Mouse (Mus musculus) cerebellum, adult (tissue): ENCODE data around the gene Rnf181.
A peak's percentile ranks its signal among the peaks of the same experiment; 100 is the strongest.

Source experiments
- ATAC-seq: cut with Nextera tagmentation; 2 replicates; pipeline ENCODE4 v1.9.2; 2017; ENCODE audit warnings: mild to moderate bottlenecking, moderate library complexity, mixed read lengths; ENCODE audit not compliant: insufficient number of reproducible peaks, low FRiP score, low TSS enrichment

The Rnf181 gene

DNA sequence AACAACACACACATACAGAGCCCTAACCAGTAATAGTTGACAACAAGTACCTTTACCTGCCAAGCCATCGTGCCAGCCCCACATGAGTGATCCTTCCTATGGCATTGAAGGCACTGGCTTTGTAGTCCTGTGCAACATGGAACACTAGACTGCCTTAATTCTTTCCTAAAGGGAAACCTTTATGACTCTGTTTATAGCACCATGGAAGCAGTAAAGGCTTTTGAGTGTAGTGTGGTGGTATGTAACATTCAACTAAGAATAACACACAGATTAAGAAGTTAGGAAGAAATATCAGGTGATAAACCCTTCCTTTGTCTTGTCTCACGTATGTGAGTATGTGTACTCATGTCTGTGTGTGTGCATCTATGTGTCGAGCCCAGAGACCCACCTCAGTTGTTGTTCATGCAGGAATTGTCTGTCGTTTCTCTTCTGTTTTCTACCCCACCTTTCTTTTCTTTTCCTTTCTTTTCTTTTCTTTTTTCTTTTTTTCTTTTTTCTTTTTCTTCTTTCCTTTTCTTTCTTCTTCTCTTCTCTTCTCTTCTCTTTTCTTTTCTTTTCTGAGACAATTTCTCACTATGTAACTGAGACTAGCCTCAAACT is at the start of gene Rnf181:
Gene Rnf181 (minus strand): TSS at position 113 of the 600 bp plus-strand sequence.
- ATAC-seq, result no peak

DNA sequence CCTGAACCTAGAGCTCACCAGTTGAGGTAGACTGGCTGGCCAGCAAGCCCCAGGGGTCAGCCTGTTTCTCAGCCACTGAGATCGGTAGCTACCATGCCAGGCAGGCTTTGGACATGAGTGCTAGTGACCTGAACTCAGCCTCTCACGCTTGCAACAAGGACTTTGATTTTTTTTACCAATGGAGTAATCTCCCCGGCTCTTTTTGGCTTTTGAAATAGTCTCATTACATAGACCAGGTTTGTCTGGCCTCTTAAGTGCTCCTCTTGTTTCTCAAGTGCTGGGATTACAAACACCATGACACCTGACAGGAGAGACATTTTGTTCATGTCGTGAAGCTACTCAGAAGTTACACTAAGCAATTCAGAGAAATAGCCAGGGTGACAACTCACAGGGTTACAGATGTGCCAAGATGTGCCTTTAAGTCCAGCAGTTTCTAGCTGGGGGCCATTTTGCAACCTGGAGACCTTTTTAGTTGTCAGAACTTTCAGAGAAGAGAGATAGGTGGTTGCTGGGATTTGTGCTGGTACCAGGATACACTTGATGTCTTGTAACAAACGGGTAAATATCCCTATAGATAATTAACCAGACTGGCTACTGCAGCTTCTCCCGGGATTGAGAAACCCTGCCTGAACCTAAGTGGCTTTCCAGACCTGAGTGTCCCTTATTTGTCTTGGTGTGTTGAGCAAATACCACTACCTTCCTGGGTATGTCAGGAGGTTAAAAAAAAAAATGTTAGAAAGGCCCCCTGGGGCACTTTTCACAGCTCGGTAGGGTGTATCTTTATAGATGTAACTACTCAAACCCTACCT is 49.4 kb upstream of the Rnf181 start:
- ATAC-seq, result no peak

- no peak for ATAC-seq
Measured at GRCm38 (mm10) chr6:72415181-72415580, 48.4 kb upstream of the Rnf181 start.

DNA sequence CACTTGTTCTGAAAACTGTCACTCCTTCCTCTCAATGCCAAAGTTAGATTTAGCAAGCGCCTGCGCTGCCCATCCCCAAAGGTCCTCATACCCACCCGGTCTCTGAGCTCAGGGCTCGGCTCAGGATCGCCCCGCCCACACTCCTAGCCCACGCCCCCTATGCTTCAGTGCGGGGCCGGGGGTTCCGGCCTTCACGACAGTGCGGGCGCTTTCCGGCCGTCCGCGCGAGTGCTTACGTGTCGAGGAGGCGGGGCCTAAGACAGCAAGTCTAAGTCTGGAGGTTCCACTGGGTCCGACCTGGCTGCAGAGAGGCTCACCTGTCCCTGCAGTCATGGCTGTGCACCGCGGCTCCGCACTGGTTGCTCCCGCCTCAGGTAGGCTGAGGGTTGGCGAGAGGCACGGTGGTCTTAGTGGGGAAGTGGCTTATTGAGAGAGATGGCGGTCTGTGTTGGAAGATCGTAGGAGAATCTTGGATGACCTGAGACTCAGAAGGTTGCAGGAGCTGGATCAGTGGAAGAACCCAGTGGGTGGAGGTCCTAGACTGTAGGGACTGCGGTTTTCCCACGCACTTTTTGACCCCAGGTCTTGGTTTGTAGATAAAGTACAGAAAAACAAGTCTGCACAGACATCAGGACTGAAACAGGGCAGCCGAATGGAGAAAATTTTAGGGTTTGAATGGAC is 47.5 kb upstream of the Rnf181 start, which contains the start of gene Ggcx:
Gene Ggcx (plus strand): TSS at position 233 of the 681 bp plus-strand sequence.
- ATAC-seq, result peak; percentile 94

DNA sequence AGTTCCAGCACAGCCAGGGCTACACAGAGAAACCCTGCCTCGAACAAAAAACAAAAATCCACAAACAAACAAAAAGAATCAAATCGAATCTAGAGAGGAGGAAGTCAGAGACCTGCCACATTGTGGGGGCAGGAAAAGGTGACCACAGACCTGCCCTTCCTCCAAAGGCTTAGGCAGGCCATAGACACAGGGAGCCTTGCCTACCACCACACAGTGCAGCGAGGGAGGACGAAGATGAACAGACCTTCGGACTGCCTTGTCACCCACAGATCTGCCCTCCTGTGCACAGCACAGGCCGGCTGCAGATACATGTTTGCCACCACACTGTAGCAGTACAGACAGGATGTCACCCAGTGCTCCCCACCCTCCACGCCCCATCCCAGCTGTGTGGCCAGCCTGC is 43.8 kb upstream of the Rnf181 start:
- no peak for ATAC-seq

DNA sequence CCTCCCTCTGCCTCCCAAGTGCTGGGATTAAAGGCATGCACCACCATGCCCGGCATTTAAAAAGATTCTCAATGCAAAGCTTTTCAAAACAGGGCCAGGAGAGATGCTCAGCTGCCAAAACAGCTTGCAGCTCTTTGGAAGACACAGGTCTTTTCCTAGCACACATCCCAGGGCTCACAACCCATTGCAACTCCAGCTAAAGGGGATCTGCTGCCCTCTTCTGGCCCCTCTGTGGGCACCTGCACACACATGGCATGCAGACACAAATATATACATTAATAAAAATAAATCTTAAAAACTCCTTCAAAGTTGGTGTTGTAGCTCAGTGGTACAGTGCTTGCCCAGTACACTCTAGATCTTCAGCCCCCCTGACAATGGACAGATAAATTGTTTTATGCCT is 43.2 kb upstream of the Rnf181 start:
- no peak for ATAC-seq

DNA sequence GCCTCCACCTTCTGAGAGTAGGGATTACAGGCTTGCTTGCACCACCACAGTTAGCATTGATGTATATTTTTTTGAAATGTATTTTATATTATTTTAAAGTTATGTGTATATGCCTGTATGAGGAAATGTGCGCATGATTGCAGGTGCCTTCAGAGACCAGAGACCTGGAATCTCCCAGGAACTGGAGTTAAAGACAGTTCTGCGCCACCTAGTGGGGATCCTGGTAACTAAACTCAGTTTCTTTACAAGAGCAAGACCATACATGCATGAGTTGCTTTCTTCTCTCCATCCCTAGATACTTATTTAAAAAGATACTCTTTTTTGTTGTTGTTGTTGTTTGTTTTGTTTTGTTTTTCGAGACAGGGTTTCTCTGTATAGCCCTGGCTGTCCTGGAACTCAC is 42.8 kb upstream of the Rnf181 start:
- ATAC-seq, result no peak

DNA sequence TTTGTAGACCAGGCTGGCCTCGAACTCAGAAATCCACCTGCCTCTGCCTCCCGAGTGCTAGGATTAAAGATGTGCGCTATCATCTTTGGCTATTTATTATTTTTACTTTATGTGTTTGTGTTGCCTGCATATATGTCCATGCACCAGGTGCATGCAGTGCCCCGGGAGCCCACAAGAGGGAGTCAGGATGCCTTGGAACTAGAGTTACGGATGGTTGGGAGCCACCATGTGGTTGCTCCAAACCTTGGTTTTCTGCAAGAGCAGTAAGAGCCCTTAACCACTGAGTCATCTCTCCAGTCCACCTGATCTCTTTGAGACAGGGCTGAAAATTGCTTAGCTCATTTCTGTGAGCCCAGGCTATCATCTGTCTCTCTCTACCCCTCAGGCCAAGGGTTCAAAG is 40.4 kb upstream of the Rnf181 start:
- peak; percentile 90 for ATAC-seq

DNA sequence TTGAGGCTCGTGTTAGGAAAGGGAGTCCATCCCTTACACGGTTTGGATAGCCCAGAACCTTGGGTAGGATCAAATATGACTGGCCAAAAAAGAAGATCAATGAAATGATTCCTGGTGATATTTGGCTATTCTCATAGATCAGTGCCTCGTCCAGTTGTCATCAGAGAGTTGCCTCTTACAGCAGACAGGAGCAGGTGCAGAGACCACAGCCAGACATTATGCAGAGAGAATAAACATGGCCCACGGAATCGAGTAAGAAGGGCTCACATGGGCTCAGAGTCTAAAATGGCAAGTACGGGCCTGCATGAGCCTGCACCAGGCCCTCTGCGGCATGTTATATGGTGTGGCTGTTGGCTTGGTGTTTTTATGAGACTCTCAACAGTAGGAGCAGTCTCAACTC is 38.6 kb upstream of the Rnf181 start:
- ATAC-seq, result no peak

DNA sequence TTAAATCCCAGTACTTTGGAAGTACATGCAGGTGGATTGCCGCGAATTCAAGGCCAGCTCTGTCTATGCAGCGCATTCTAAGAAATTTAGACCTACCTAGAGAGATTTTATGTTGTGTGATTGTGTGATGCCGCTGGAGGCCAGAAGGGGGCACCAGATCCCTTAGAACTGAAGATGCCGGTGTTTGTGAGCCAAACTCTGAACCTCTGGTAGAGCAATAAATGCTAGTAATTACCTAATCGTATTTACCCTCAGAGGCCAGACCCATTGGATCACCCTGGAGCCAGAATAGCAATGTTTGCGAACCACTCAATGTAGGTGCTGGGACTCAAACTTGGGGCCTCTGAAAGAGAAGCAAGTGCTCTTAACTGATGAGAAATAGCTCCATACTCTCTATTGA is 35.1 kb upstream of the Rnf181 start:
- ATAC-seq, result no peak

- ATAC-seq, result no peak
Measured at GRCm38 (mm10) chr6:72399967-72400366, 33.2 kb upstream of the Rnf181 start.

GRCm38 (mm10) chr6:72396837-72397251 is 30.1 kb upstream of the Rnf181 start:
- no peak for ATAC-seq

GRCm38 (mm10) chr6:72392341-72392740 is 25.6 kb upstream of the Rnf181 start:
- no peak for ATAC-seq

- no peak for ATAC-seq
Measured at GRCm38 (mm10) chr6:72390795-72391521, 24.2 kb upstream of the Rnf181 start.

GRCm38 (mm10) chr6:72389941-72390771 is 23.4 kb upstream of the Rnf181 start, which contains the start of gene Vamp8:
Gene Vamp8 (minus strand): TSS chr6:72390703.
- peak; percentile 86 for ATAC-seq

DNA sequence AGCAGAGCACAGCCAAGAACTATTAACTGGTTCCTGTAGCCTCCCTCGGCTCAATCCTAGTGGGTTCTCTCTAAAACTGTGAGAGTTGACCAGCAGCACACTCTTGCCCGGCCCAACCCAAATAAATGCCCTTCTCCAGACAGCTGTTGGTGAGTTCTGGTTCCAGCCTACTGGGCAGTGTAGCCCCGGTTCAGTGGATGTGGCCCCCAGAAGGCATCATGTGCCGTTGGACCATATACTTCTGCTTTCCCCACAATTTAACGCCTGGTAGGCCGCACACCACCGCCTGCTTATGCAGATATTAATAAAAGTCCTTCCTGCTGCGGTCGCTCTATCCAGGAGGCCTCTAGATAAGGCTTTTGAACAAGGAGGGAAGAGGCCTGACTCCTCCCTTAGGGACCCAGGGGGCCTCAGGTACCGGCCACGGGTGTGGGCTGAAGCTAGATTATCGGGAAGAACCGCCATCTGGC is 22.8 kb upstream of the Rnf181 start:
- peak; percentile 6 for ATAC-seq

DNA sequence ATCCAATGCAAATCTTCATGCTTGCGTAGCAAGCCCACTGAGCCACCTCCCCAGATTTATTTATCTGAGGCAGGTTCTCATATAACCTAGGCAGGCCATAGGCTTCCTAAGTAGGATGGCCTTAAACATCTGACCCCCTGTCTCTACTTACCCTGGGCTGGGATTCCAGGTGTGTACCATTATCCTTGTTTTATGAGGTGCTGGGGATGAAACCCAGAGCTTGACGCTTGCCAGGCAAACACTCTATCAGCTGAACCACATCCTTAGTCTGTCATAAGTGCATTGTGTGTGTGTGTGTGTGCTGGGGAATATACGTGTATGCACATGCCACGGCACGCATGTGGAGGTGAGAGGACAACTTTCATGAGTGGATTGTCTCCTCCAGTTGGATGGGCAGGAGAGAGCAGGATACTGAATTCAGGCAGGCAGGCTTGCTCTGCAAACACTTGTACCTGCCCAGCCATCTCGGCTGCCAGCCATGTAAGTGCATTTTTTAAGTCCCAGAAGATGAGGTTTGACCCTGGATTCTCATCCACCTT is 22.1 kb upstream of the Rnf181 start:
- ATAC-seq, result no peak

GRCm38 (mm10) chr6:72388266-72388665 is 21.5 kb upstream of the Rnf181 start:
- no peak for ATAC-seq

- no peak for ATAC-seq
Measured at GRCm38 (mm10) chr6:72387816-72388215, 21.1 kb upstream of the Rnf181 start.
